Mouse (Mus musculus) bone marrow macrophage, adult 2 months (primary cell): ENCODE measurements around the gene Basp1. TPM values are rescaled to one million over a fixed set of nuclear protein-coding genes. Genes with fewer than 3 reads are reported as not detected.

Source experiments
- H3K27ac ChIP-seq: 2 replicates; pipeline ENCODE4 v1.5.1; 2012; ENCODE audit warnings: low read depth, low read length; ENCODE audit not compliant: insufficient read depth
- H3K4me1 ChIP-seq: 2 replicates; pipeline ENCODE4 v1.6.1; 2012; ENCODE audit warnings: low read length; ENCODE audit not compliant: control insufficient read depth, insufficient read depth
- H3K4me3 ChIP-seq: 2 replicates; pipeline ENCODE4 v1.5.1; 2012; ENCODE audit warnings: mild to moderate bottlenecking, low read length, moderate library complexity; ENCODE audit not compliant: insufficient read depth
- CTCF ChIP-seq: IDR thresholded peaks from 2 replicates; pipeline ENCODE4 v1.5.1; 2012; ENCODE audit warnings: low read depth, mild to moderate bottlenecking, low read length, moderate library complexity
- POLR2A ChIP-seq: IDR thresholded peaks from 2 replicates; pipeline ENCODE4 v1.6.1; 2012; ENCODE audit warnings: mild to moderate bottlenecking, low read depth, low read length, borderline replicate concordance
- polyA plus RNA-seq: library from polyadenylated mRNA; stranded (reverse); fragments of >200 nt; gene quantifications from 2 replicates; pipeline ENCODE4 v1.2.4, GENCODE M21; 2012; ENCODE audit not compliant: missing spikeins, insufficient read depth, insufficient read length

The Basp1 gene
- polyA plus RNA-seq, 1 experiment, result 240 TPM

- Histone ChIP-seq H3K27ac (no peak overlapping the region), H3K4me1 (0 out of 2 replicates have a peak, but pooled peaks cover 3% of the 10 kb centered on the region), H3K4me3 (no peak overlapping the region)
- TF ChIP-seq POLR2A (no peak), CTCF (no peak)
Measured at GRCm38 (mm10) chr15:25420266-25420665, 6.7 kb upstream of the Basp1 start.

GRCm38 (mm10) chr15:25416367-25416766, 2.8 kb upstream of the Basp1 start:
- Histone ChIP-seq H3K4me3 (no peak overlapping the region), H3K4me1 (peaks cover 7% of the 10 kb centered on the region), H3K27ac (no peak overlapping the region)
- TF ChIP-seq CTCF (no peak), POLR2A (no peak)

GRCm38 (mm10) chr15:25415958-25416357, 2.4 kb upstream of the Basp1 start:
- H3K4me3 ChIP-seq, result no peak overlapping the region
- H3K27ac ChIP-seq, result no peak overlapping the region
- H3K4me1 ChIP-seq, result peaks cover 9% of the 10 kb centered on the region
- no peak for TF ChIP-seq CTCF
- no peak for TF ChIP-seq POLR2A

- Histone ChIP-seq H3K4me1 (peaks cover 6% of the 10 kb centered on the region), H3K4me3 (peak overlapping the region; percentile 60), H3K27ac (no peak overlapping the region)
- peak; percentile 91 for TF ChIP-seq CTCF
- no peak for TF ChIP-seq POLR2A
Measured at GRCm38 (mm10) chr15:25414747-25415119, 1.2 kb upstream of the Basp1 start.

GRCm38 (mm10) chr15:25414011-25414746, 615 bp upstream of the Basp1 start:
- Histone ChIP-seq H3K4me3 (peak overlapping the region; percentile 60), H3K27ac (no peak overlapping the region)

GRCm38 (mm10) chr15:25412761-25413261, 753 bp downstream of the Basp1 start:
- TF ChIP-seq CTCF, result no peak
- TF ChIP-seq POLR2A, result no peak
- Histone ChIP-seq H3K4me1 (peaks cover 8% of the 10 kb centered on the region), H3K4me3 (peak overlapping the region; percentile 81), H3K27ac (peak overlapping the region; percentile 55)

More at GRCm38 (mm10) chr15:25414011-25414746, 615 bp upstream of the Basp1 start:
- peaks cover 8% of the 10 kb centered on the region for H3K4me1 ChIP-seq
- TF ChIP-seq POLR2A, result no peak
- TF ChIP-seq CTCF, result no peak

- H3K27ac ChIP-seq, result peak overlapping the region; percentile 55
- H3K4me1 ChIP-seq, result peaks cover 9% of the 10 kb centered on the region
- TF ChIP-seq CTCF, result no peak
- TF ChIP-seq POLR2A, result no peak
- peak overlapping the region; percentile 81 for H3K4me3 ChIP-seq
Measured at GRCm38 (mm10) chr15:25412171-25412641, 1.4 kb downstream of the Basp1 start.

GRCm38 (mm10) chr15:25411461-25411860, 2.1 kb downstream of the Basp1 start:
- TF ChIP-seq CTCF (no peak), POLR2A (no peak)
- Histone ChIP-seq H3K4me1 (peaks cover 11% of the 10 kb centered on the region), H3K4me3 (peak overlapping the region; percentile 13; the same call in 1 of the 2 replicates), H3K27ac (no peak overlapping the region)

GRCm38 (mm10) chr15:25405926-25406325, 7.6 kb downstream of the Basp1 start:
- Histone ChIP-seq H3K4me3 (no peak overlapping the region), H3K27ac (no peak overlapping the region), H3K4me1 (peaks cover 25% of the 10 kb centered on the region)
- no peak for TF ChIP-seq POLR2A
- no peak for TF ChIP-seq CTCF

- Histone ChIP-seq H3K27ac (no peak overlapping the region), H3K4me1 (peaks cover 22% of the 10 kb centered on the region), H3K4me3 (no peak overlapping the region)
- no peak for TF ChIP-seq POLR2A
- no peak for TF ChIP-seq CTCF
Measured at GRCm38 (mm10) chr15:25403879-25404278, 9.7 kb downstream of the Basp1 start.
